Mouse (Mus musculus): ENCODE measurements around the gene Rtn4ip1. TPM values are rescaled to one million over a fixed set of nuclear protein-coding genes. Genes with fewer than 3 reads are reported as not detected.

Gene Rtn4ip1
- polyA plus RNA-seq, 1 experiment from 2014 or later, result 10.9 TPM

- no peaks in the 10 kb centered on the region for H3K27me3 ChIP-seq (ENCODE audit: control insufficient read depth, insufficient read depth, low read length)
- no peak overlapping the region for H3K4me3 ChIP-seq (ENCODE audit: low read depth, low read length)
- 87% methylated on average over 8 of the region's 8 CpGs for WGBS
- H3K27ac ChIP-seq (ENCODE audit: low read length), result no peak overlapping the region
- no peak for ATAC-seq (ENCODE audit: insufficient number of reproducible peaks, insufficient read depth, low FRiP score, low read depth)
- no peaks in the 10 kb centered on the region for H3K9me3 ChIP-seq (ENCODE audit: control insufficient read depth, low read depth, low read length)
- H3K4me2 ChIP-seq (replicated peaks; ENCODE audit: low read depth, low read length), result no peak overlapping the region
- no peaks in the 10 kb centered on the region for H3K4me1 ChIP-seq (ENCODE audit: control insufficient read depth, insufficient read depth, low read length)
- no peak overlapping the region for H3K9ac ChIP-seq (replicated peaks; ENCODE audit: low read depth, low read length)
- H3K36me3 ChIP-seq (ENCODE audit: control insufficient read depth, insufficient read depth, low read length), result peaks cover 4% of the 10 kb centered on the region
These were observed 5.5 kb upstream of the Rtn4ip1 start for GRCm38 (mm10) chr10:43896065-43896464.

DNA sequence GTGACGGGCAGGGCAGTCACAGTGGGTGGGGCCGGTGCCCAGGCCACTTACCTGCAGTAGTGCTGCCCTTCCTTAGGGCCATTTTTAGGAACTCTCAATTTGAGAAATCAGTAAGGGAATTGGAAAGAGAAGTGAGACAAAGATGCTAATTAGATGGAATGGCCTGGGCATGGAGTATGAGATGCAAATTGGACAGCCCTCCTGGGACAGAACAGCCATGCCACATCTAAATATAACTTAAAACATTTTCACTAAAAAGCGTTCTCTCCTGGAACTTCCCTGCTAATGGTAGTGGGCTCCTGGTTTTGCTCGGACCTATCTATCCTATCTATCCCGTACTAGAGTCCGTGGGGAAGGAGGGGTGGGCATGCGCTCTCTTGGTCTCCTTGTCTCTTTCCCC is 3.3 kb upstream of the Rtn4ip1 start:
- Histone ChIP-seq H3K27ac (ENCODE audit: low read length) (no peak overlapping the region), H3K4me3 (ENCODE audit: low read depth, low read length) (no peak overlapping the region), H3K9me3 (ENCODE audit: control insufficient read depth, low read depth, low read length) (no peaks in the 10 kb centered on the region), H3K27me3 (ENCODE audit: control insufficient read depth, insufficient read depth, low read length) (no peaks in the 10 kb centered on the region), H3K36me3 (ENCODE audit: control insufficient read depth, insufficient read depth, low read length) (peaks cover 3% of the 10 kb centered on the region; the same call in 1 of the 2 replicates), H3K4me2 (replicated peaks; ENCODE audit: low read depth, low read length) (no peak overlapping the region), H3K4me1 (ENCODE audit: control insufficient read depth, insufficient read depth, low read length) (peaks cover 10% of the 10 kb centered on the region), H3K9ac (replicated peaks; ENCODE audit: low read depth, low read length) (no peak overlapping the region)
- 95% methylated on average over 7 of the region's 7 CpGs for WGBS
- no peak for ATAC-seq (ENCODE audit: insufficient number of reproducible peaks, insufficient read depth, low FRiP score, low read depth)

DNA sequence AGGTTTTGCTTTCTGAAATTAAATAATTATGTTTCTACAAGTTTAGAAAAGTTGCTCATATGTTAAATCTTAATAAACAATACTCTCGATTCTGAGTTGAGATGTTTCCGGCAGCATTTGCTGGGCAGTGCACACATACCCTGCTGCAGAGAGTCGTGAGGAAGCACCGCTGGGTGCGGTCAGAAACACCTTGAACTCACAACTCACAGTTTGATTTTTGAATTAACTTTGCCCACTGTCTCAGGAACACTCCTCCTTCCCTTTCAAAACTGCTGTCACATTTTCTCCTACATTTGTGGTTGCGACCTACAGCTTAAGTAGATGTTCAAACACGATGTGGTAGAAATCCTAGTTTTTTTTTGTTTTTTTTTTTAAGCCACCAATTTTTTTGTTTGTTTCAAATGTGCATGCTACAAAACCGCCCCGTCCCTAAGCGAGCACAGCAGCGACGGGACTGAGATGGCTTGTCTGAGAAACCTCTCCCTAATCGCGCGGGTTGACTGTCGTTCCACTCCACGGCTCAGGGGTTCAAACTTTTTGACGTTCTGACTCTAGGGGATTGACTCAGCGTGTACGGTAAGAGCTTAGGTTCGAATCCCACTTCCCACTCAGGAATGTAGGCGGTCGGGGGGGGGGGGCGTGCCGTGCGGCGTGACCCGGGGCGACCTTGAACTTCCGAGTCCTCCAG is 580 bp upstream of the Rtn4ip1 start:
- no peak; the same call in 1 of the 2 replicates for ATAC-seq (ENCODE audit: insufficient number of reproducible peaks, insufficient read depth, low FRiP score, low read depth)
- H3K27me3 ChIP-seq (ENCODE audit: control insufficient read depth, insufficient read depth, low read length), result no peaks in the 10 kb centered on the region
- peak overlapping the region; percentile 62 for H3K4me3 ChIP-seq (ENCODE audit: low read depth, low read length)
- no peaks in the 10 kb centered on the region for H3K36me3 ChIP-seq (ENCODE audit: control insufficient read depth, insufficient read depth, low read length)
- peaks cover 10% of the 10 kb centered on the region for H3K4me1 ChIP-seq (ENCODE audit: control insufficient read depth, insufficient read depth, low read length)
- H3K27ac ChIP-seq (ENCODE audit: low read length), result peak overlapping the region; percentile 61; the same call in 1 of the 2 replicates
- no peaks in the 10 kb centered on the region for H3K9me3 ChIP-seq (ENCODE audit: control insufficient read depth, low read depth, low read length)
- 7% methylated on average over 30 of the region's 30 CpGs for WGBS
- H3K9ac ChIP-seq (replicated peaks; ENCODE audit: low read depth, low read length), result peak overlapping the region; percentile 52
- peak overlapping the region; percentile 79 for H3K4me2 ChIP-seq (replicated peaks; ENCODE audit: low read depth, low read length)

- Histone ChIP-seq H3K36me3 (ENCODE audit: control insufficient read depth, insufficient read depth, low read length) (no peaks in the 10 kb centered on the region), H3K4me3 (ENCODE audit: low read depth, low read length) (no peak overlapping the region), H3K9ac (replicated peaks; ENCODE audit: low read depth, low read length) (no peak overlapping the region), H3K27ac (ENCODE audit: low read length) (no peak overlapping the region), H3K4me2 (replicated peaks; ENCODE audit: low read depth, low read length) (no peak overlapping the region), H3K4me1 (ENCODE audit: control insufficient read depth, insufficient read depth, low read length) (peaks cover 10% of the 10 kb centered on the region), H3K27me3 (ENCODE audit: control insufficient read depth, insufficient read depth, low read length) (no peaks in the 10 kb centered on the region), H3K9me3 (ENCODE audit: control insufficient read depth, low read depth, low read length) (no peaks in the 10 kb centered on the region)
- WGBS, result 68% methylated on average over 1 of the region's 1 CpGs
- no peak for ATAC-seq (ENCODE audit: insufficient number of reproducible peaks, insufficient read depth, low FRiP score, low read depth)
These were observed 3.0 kb downstream of the Rtn4ip1 start for GRCm38 (mm10) chr10:43904569-43904968.

DNA sequence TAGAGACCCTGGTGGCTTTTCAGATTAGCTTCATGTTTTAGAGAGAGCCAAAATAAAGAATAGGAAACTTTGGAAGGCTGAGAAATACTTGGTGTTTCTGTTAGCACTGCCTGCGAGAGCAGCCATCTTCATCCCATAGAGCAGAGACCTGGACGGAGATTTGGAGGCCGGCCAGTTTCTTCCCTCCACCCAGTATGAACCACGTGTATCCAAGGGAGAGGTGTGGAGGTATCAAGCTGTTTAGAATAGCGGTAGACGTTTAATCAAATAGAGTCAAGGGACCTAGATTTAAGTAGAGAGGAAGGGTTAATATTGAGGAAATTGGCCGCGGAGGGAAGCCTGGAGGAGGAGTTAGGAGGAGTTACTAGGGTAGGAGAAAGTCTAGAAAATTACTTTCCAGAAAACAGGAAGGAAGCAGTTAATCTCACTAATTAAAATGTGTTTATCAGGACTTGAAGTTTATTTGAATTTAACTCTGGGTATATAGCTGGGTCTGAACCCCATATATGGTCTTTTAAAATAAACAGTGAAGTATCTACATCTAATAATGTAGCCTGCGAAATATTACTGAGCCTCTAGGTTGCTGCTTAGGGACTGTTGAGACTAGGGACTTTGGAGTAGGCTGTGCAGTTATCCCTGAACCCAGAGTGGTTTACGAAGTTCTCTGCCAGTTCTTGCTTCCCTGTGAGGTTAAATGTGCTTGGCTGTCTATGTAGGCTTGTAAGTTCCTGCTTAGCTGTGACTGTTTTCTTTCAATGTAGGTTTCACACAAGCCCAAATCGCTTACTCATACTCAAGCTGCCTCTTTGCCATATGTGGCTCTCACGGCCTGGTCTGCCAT is 8.6 kb downstream of the Rtn4ip1 start:
- no peaks in the 10 kb centered on the region for H3K27me3 ChIP-seq (ENCODE audit: control insufficient read depth, insufficient read depth, low read length)
- ATAC-seq (ENCODE audit: insufficient number of reproducible peaks, insufficient read depth, low FRiP score, low read depth), result peak; percentile 53; the same call in 1 of the 2 replicates
- 75% methylated on average over 12 of the region's 12 CpGs for WGBS
- H3K9ac ChIP-seq (replicated peaks; ENCODE audit: low read depth, low read length), result no peak overlapping the region
- H3K4me1 ChIP-seq (ENCODE audit: control insufficient read depth, insufficient read depth, low read length), result no peaks in the 10 kb centered on the region
- H3K4me3 ChIP-seq (ENCODE audit: low read depth, low read length), result no peak overlapping the region
- no peak overlapping the region for H3K4me2 ChIP-seq (replicated peaks; ENCODE audit: low read depth, low read length)
- H3K27ac ChIP-seq (ENCODE audit: low read length), result no peak overlapping the region
- no peaks in the 10 kb centered on the region for H3K36me3 ChIP-seq (ENCODE audit: control insufficient read depth, insufficient read depth, low read length)
- H3K9me3 ChIP-seq (ENCODE audit: control insufficient read depth, low read depth, low read length), result no peaks in the 10 kb centered on the region

- no peak overlapping the region for H3K4me3 ChIP-seq (ENCODE audit: low read depth, low read length)
- H3K9me3 ChIP-seq (ENCODE audit: control insufficient read depth, low read depth, low read length), result no peaks in the 10 kb centered on the region
- ATAC-seq (ENCODE audit: insufficient number of reproducible peaks, insufficient read depth, low FRiP score, low read depth), result no peak
- 86% methylated on average over 8 of the region's 8 CpGs for WGBS
- no peak overlapping the region for H3K27ac ChIP-seq (ENCODE audit: low read length)
- H3K4me2 ChIP-seq (replicated peaks; ENCODE audit: low read depth, low read length), result no peak overlapping the region
- no peak overlapping the region for H3K9ac ChIP-seq (replicated peaks; ENCODE audit: low read depth, low read length)
- no peaks in the 10 kb centered on the region for H3K27me3 ChIP-seq (ENCODE audit: control insufficient read depth, insufficient read depth, low read length)
- H3K4me1 ChIP-seq (ENCODE audit: control insufficient read depth, insufficient read depth, low read length), result no peaks in the 10 kb centered on the region
- no peaks in the 10 kb centered on the region for H3K36me3 ChIP-seq (ENCODE audit: control insufficient read depth, insufficient read depth, low read length)
These were observed 9.2 kb downstream of the Rtn4ip1 start for GRCm38 (mm10) chr10:43910873-43911142.

DNA sequence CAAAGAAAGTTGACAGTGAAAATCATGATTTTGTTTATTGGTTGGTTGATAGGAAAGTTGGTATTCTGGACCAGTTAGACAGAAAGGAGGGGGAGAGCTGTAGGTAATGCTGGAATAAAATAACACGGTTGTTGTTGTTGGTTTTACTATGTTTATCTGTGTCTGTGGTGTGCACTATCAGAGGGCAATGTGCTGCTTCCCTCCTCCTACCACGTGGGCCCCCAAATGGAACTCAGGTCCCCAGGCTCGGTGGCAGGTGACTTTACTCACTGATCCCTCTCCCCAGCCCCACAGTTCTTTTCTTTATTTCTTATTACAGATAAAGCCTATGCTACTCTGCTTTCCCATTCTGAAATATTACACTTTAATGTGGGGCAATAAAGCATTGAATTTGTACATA is 10.6 kb downstream of the Rtn4ip1 start:
- ATAC-seq (ENCODE audit: insufficient number of reproducible peaks, insufficient read depth, low FRiP score, low read depth), result no peak

DNA sequence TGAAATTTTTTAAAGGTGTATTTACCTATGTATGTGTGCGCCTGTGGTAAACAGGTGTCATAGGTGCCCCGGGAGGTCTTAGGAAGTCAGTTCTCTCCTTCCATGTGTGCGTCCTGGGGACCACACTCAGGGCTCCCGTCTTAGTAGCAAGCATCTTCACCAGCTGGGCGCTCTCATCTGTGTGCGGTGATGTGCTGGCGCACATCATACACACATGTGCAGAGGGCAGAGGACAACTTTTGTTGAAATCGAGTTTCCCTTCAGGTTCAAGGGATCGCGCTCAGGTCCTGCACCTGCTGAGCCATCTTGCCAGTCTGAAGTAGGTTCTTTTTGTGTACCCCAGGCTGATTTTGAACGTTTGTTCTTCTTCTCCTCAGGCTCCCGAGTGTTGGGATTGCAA is 14.6 kb downstream of the Rtn4ip1 start:
- H3K4me2 ChIP-seq (replicated peaks; ENCODE audit: low read depth, low read length), result no peak overlapping the region
- peaks cover 5% of the 10 kb centered on the region; the same call in 1 of the 2 replicates for H3K4me1 ChIP-seq (ENCODE audit: control insufficient read depth, insufficient read depth, low read length)
- H3K27ac ChIP-seq (ENCODE audit: low read length), result no peak overlapping the region
- ATAC-seq (ENCODE audit: insufficient number of reproducible peaks, insufficient read depth, low FRiP score, low read depth), result no peak
- whole genome bisulfite sequencing, result 79% methylated on average over 12 of the region's 12 CpGs
- no peaks in the 10 kb centered on the region for H3K9me3 ChIP-seq (ENCODE audit: control insufficient read depth, low read depth, low read length)
- no peak overlapping the region for H3K4me3 ChIP-seq (ENCODE audit: low read depth, low read length)
- H3K27me3 ChIP-seq (ENCODE audit: control insufficient read depth, insufficient read depth, low read length), result no peaks in the 10 kb centered on the region
- no peak overlapping the region for H3K9ac ChIP-seq (replicated peaks; ENCODE audit: low read depth, low read length)
- H3K36me3 ChIP-seq (ENCODE audit: control insufficient read depth, insufficient read depth, low read length), result no peaks in the 10 kb centered on the region

More for the DNA sequence above, 10.6 kb downstream of the Rtn4ip1 start:
- no peaks in the 10 kb centered on the region for H3K27me3 ChIP-seq (ENCODE audit: control insufficient read depth, insufficient read depth, low read length)
- no peaks in the 10 kb centered on the region for H3K9me3 ChIP-seq (ENCODE audit: control insufficient read depth, low read depth, low read length)
- no peak overlapping the region for H3K4me2 ChIP-seq (replicated peaks; ENCODE audit: low read depth, low read length)
- H3K36me3 ChIP-seq (ENCODE audit: control insufficient read depth, insufficient read depth, low read length), result no peaks in the 10 kb centered on the region
- no peak overlapping the region for H3K27ac ChIP-seq (ENCODE audit: low read length)
- WGBS, result 86% methylated on average over 3 of the region's 3 CpGs
- peaks cover 3% of the 10 kb centered on the region; the same call in 1 of the 2 replicates for H3K4me1 ChIP-seq (ENCODE audit: control insufficient read depth, insufficient read depth, low read length)
- H3K4me3 ChIP-seq (ENCODE audit: low read depth, low read length), result no peak overlapping the region
- H3K9ac ChIP-seq (replicated peaks; ENCODE audit: low read depth, low read length), result no peak overlapping the region
